Mouse (Mus musculus): ENCODE measurements around the gene 4933430I17Rik.

4933430I17Rik gene

GRCm38 (mm10) chr4:62505991-62506390 lies 19.2 kb upstream of the 4933430I17Rik start:
- no peak for DNase-seq

- DNase-seq = peak; percentile 52
Measured at GRCm38 (mm10) chr4:62506798-62507197, 18.4 kb upstream of the 4933430I17Rik start.

GRCm38 (mm10) chr4:62508839-62509238 lies 16.3 kb upstream of the 4933430I17Rik start:
- no peak for DNase-seq

- DNase-seq = no peak
Measured at GRCm38 (mm10) chr4:62509946-62510345, 15.2 kb upstream of the 4933430I17Rik start.

- no peak for DNase-seq
Measured at GRCm38 (mm10) chr4:62513998-62514506, 11.1 kb upstream of the 4933430I17Rik start.

GRCm38 (mm10) chr4:62514995-62515394 lies 10.2 kb upstream of the 4933430I17Rik start:
- DNase-seq = no peak

- no peak for DNase-seq
Measured at GRCm38 (mm10) chr4:62515490-62515889, 9.7 kb upstream of the 4933430I17Rik start.

GRCm38 (mm10) chr4:62516079-62516478 lies 9.1 kb upstream of the 4933430I17Rik start:
- DNase-seq = peak; percentile 60

GRCm38 (mm10) chr4:62516579-62516978 lies 8.6 kb upstream of the 4933430I17Rik start:
- DNase-seq = no peak

- DNase-seq = no peak
Measured at GRCm38 (mm10) chr4:62517046-62517445, 8.1 kb upstream of the 4933430I17Rik start.

GRCm38 (mm10) chr4:62517538-62518415 lies 7.4 kb upstream of the 4933430I17Rik start:
- no peak for DNase-seq

GRCm38 (mm10) chr4:62518416-62519121 lies 6.6 kb upstream of the 4933430I17Rik start:
- peak; percentile 71 for DNase-seq

GRCm38 (mm10) chr4:62519122-62519848 lies 5.9 kb upstream of the 4933430I17Rik start:
- no peak for DNase-seq

GRCm38 (mm10) chr4:62519849-62520233 lies 5.3 kb upstream of the 4933430I17Rik start, which contains the start of gene Alad:
Alad (minus strand) TSS chr4:62519918.
- peak; percentile 81 for DNase-seq

GRCm38 (mm10) chr4:62520892-62521400 lies 4.2 kb upstream of the 4933430I17Rik start:
- DNase-seq = no peak

GRCm38 (mm10) chr4:62525489-62525811 lies 281 bp downstream of the 4933430I17Rik start:
- no peak for DNase-seq

- DNase-seq = no peak
Measured at GRCm38 (mm10) chr4:62526256-62526655, 1.1 kb downstream of the 4933430I17Rik start.

GRCm38 (mm10) chr4:62527655-62528054 lies 2.5 kb downstream of the 4933430I17Rik start:
- no peak for DNase-seq

GRCm38 (mm10) chr4:62533729-62534128 lies 8.6 kb downstream of the 4933430I17Rik start:
- no peak for DNase-seq

- no peak for DNase-seq
Measured at GRCm38 (mm10) chr4:62541802-62542201, 16.6 kb downstream of the 4933430I17Rik start.

GRCm38 (mm10) chr4:62543782-62544181 lies 18.6 kb downstream of the 4933430I17Rik start:
- no peak for DNase-seq

- DNase-seq = no peak
Measured at GRCm38 (mm10) chr4:62544801-62545200, 19.6 kb downstream of the 4933430I17Rik start.

GRCm38 (mm10) chr4:62551966-62552365 lies 26.8 kb downstream of the 4933430I17Rik start:
- no peak for DNase-seq

All from cerebellum, adult 8-10 months (tissue).